Mouse (Mus musculus) heart, adult 11 months (tissue): ENCODE data around the gene Cd82.

Source experiments
- DNase-seq: peaks from one replicate; pipeline ENCODE4 v3.0.0; 2022

Gene Cd82

GRCm38 (mm10) chr2:93462760-93463159 lies at the start of gene Cd82:
TSS of gene Cd82 (minus strand) at chr2:93463140.
- peak; percentile 99 for DNase-seq

GRCm38 (mm10) chr2:93512130-93512529 lies 49.2 kb upstream of the Cd82 start:
- DNase-seq, result no peak

GRCm38 (mm10) chr2:93510839-93511238 lies 47.9 kb upstream of the Cd82 start:
- DNase-seq, result no peak

- no peak for DNase-seq
Observed at GRCm38 (mm10) chr2:93509777-93510750, 47.1 kb upstream of the Cd82 start.

GRCm38 (mm10) chr2:93505091-93505490 lies 42.2 kb upstream of the Cd82 start:
- no peak for DNase-seq

GRCm38 (mm10) chr2:93503353-93503752 lies 40.4 kb upstream of the Cd82 start:
- DNase-seq, result no peak

GRCm38 (mm10) chr2:93501303-93501702 lies 38.4 kb upstream of the Cd82 start:
- no peak for DNase-seq

GRCm38 (mm10) chr2:93497221-93497620 lies 34.3 kb upstream of the Cd82 start:
- DNase-seq, result no peak

- no peak for DNase-seq
Observed at GRCm38 (mm10) chr2:93495170-93495569, 32.2 kb upstream of the Cd82 start.

GRCm38 (mm10) chr2:93493541-93493940 lies 30.6 kb upstream of the Cd82 start:
- DNase-seq, result no peak

GRCm38 (mm10) chr2:93490516-93490915 lies 27.6 kb upstream of the Cd82 start:
- DNase-seq, result no peak

- no peak for DNase-seq
Observed at GRCm38 (mm10) chr2:93488911-93489587, 26.1 kb upstream of the Cd82 start.

- no peak for DNase-seq
Observed at GRCm38 (mm10) chr2:93485459-93485858, 22.5 kb upstream of the Cd82 start.

GRCm38 (mm10) chr2:93482036-93482644 lies 19.2 kb upstream of the Cd82 start:
- DNase-seq, result no peak

GRCm38 (mm10) chr2:93478744-93479143 lies 15.8 kb upstream of the Cd82 start:
- no peak for DNase-seq

GRCm38 (mm10) chr2:93477519-93477918 lies 14.6 kb upstream of the Cd82 start:
- peak; percentile 94 for DNase-seq

GRCm38 (mm10) chr2:93476487-93476886 lies 13.5 kb upstream of the Cd82 start:
- DNase-seq, result peak; percentile 97

- DNase-seq, result peak; percentile 98
Observed at GRCm38 (mm10) chr2:93475040-93475439, 12.1 kb upstream of the Cd82 start.

- DNase-seq, result no peak
Observed at GRCm38 (mm10) chr2:93473915-93474314, 11.0 kb upstream of the Cd82 start.

GRCm38 (mm10) chr2:93470849-93471576 lies 8.1 kb upstream of the Cd82 start:
- DNase-seq, result peak; percentile 97

- peak; percentile 97 for DNase-seq
Observed at GRCm38 (mm10) chr2:93470127-93470526, 7.2 kb upstream of the Cd82 start.

GRCm38 (mm10) chr2:93469118-93469517 lies 6.2 kb upstream of the Cd82 start:
- DNase-seq, result no peak

- DNase-seq, result no peak
Observed at GRCm38 (mm10) chr2:93466314-93466713, 3.4 kb upstream of the Cd82 start.
